Mouse (Mus musculus): ENCODE results near the gene Yae1d1. TPM values are rescaled to one million over a fixed set of nuclear protein-coding genes. Genes with fewer than 3 reads are reported as not detected.
"Not testable (repeated sequence)": the region's sequence is repeated elsewhere in the genome, so short reads cannot be mapped to it uniquely, and the experiment has no call there.

Yae1d1 gene
- total RNA-seq (2021) = 10 to 100 TPM; 13.9 to 16.7 TPM
- long read RNA-seq, experiment 1, full-length matches to known transcripts = 20 of 20 reads
- long read RNA-seq, experiment 1, partial matches to known transcripts = 0 of 20 reads
- long read RNA-seq, experiment 1, other reads (novel, unspliced or antisense) = 0 of 20 reads
- long read RNA-seq, experiment 2, full-length matches to known transcripts = 20 of 20 reads
- long read RNA-seq, experiment 2, partial matches to known transcripts = 0 of 20 reads
- long read RNA-seq, experiment 2, other reads (novel, unspliced or antisense) = 0 of 20 reads

DNA sequence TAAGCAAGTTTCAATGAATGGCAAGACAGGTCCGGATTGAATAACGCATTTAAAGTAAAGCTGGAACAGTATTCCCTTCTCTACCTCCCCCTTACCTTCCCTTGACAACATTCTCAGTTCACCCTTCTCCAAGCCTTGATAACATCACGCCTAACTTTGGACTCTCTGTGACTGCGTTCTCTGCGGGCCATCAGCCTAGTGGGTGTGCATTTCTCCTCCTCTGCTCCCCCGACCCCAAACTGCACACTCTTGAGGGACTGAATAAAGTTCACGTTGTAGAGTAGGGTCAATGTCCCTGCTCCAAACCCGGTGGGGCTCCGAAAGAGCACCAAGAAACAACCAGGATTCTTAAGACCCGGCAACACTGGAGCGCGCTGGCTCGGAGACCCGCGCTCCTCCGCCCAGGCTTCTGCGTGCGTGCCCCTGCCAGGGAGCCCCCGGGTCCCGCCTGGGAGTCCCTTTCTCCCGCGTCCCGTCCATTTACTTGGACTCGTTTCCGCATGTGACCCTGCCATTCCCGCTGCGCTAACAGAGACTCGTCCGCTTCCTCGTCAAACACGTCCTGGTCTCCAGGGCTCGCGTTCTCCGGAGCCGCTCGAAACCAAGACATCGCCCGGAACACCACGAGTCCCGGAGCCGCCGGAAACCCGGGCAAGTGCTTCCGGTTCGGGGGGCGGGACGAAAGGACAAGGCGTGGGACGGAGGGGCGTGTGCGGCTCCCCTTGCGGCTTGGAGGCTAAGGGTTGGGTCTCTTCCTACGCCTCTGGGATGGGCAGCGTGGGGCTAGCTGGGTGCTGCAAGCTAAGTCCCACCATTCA is at the start of gene Yae1d1:
Yae1d1 (minus strand) TSS at position 653 of the 818 bp plus-strand sequence.
- peak; percentile 94 for DNase-seq
- intact Hi-C loops (cut with DNase I; ENCODE audit: low total_unique reads) = loop anchor here (5.0 kb wide), 1 partner anchor 51 kb away; the partner anchor contains the start of gene Rala

DNA sequence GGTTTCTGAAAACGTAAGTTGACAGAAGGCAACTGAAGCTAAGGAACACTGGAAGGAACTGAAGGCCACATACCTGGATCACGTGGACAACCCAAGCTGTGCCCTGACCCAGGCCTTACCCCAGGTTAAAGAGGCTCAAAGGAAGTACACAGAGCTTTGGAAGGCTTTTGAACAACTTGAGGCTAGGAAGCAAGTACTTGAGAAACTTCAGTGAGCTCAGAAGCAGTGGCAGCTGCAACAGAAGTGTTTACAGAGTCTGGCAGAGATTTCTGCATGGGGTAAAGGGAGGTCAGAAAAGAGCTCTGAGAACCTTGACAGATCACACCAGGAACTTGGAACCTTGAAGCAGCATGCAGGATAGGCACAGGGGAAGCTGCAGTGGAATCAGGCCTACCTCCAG is 45.7 kb upstream of the Yae1d1 start:
- DNase-seq = no peak
- intact Hi-C loops (cut with DNase I; ENCODE audit: low total_unique reads) = no loop called here

DNA sequence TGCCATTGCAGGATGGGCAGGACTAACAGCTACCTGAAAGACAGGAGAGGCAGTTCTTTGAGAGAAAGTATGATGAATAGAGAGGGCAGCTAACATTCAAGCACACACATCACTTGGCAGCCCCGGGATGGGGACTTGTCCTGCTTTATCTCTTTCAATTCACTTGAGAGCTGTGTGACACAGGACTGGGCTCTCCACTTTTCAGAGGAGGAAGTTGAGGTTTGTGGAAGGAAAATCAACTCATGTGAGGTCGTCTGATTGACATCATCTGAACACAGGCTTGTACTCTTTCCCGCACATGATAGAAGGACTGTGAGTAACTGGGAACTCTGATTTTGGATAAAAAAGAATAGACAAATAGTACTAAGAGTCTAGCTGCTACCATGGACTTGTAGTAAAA is 23.5 kb upstream of the Yae1d1 start:
- intact Hi-C loops (cut with DNase I; ENCODE audit: low total_unique reads) = no loop called here
- no peak for DNase-seq

DNA sequence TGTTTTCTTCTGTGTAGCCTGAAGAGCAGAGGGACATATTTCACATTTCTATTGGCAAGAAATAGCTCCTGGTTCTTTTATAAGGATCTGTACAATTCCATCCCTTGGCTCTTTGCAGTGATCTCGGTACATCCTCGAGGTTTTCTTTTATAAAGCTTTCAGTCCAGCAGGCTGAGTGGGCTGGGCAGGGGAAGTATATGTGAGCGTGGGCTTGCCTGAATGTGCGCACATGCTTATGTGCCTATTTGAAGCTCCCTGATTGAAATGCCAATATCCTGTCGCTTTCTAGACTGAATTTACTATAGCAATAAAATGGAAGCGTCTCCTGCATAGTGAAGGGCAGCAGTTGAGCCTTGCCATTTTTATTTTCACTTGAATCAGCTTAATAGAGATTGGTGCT is 20.1 kb upstream of the Yae1d1 start:
- intact Hi-C loops (cut with DNase I; ENCODE audit: low total_unique reads) = no loop called here
- no peak for DNase-seq

DNA sequence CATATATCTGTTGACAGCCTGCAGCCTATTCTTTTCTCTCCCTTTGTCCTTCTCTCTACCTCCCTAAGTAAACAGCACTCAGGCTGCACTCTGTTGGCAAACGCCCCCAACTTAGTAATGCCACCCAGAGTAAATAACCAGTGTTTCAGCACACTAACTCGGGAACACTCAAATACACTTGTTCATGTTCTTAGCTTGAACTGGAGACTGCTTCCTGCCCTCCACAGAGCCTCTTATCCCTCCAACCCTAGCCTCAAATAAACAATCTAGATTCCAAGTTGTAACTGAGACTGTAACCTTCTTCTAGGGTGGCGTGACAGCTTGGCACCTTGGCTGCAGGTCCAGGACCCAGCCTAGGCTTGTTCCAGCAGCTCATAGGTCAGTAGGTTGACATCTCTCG is 17.9 kb upstream of the Yae1d1 start:
- no peak for DNase-seq
- intact Hi-C loops (cut with DNase I; ENCODE audit: low total_unique reads) = no loop called here

DNA sequence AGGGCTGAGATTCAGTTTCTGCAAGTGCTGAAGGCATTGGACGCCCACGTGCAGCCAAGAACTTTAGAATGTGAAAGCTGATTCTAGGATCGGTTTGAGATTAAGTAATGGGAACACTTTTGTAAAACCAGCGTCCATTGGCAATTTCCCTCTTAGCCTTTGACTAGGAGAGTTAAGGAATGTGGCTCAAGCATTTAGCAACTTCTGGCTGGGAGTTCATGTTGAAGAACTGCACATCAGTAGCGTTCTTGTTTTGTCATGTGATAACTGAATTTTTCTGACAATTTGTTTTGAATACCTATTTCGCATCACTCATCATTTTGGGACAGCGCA is 332 bp upstream of the Yae1d1 start:
- intact Hi-C loops (cut with DNase I; ENCODE audit: low total_unique reads) = loop anchor here (5.0 kb wide), 1 partner anchor 51 kb away; the partner anchor contains the start of gene Rala
- DNase-seq = no peak

DNA sequence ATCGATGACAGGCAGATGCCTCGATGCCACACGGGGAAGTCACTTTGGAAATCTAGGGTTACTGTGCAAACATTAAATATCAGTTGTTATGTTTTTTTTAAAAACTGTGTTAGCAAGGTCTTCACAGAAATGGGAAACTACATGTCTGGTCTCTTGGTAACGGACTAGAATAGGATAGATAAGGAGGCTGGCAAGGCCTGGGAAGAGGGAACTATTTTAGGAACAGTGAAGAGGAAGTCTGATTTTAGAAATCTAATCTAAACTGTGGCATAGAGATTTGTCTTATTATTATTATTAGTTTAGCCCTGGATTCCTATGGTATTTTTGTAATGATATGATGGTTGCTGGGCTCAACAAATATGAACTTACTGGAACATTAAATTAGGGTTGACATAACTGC is 1.1 kb downstream of the Yae1d1 start:
- intact Hi-C loops (cut with DNase I; ENCODE audit: low total_unique reads) = loop anchor here (5.0 kb wide), 1 partner anchor 50 kb away; the partner anchor contains the start of gene Rala
- DNase-seq = no peak

DNA sequence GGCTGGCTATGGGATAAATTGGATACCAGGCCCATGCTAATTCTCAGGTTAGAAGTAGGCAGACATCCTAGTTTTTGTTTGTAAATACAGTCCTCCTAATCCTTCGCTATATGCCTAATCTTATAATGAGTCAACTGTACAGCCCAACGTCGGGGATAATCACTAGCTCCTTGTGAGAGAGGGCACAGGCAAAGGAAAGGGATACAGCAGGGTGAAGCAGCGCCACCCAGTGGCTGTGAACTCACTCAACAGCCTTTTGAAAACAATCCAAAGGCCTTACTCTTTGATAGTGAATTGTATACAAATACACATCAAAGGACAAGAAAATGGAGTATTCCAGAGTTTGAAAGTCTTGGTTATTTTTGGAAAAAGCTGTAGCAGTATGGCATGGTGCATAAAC is 10.0 kb downstream of the Yae1d1 start:
- DNase-seq = peak; percentile 29
- intact Hi-C loops (cut with DNase I; ENCODE audit: low total_unique reads) = loop anchor here (5.0 kb wide), 1 partner anchor 146 kb away; no protein-coding TSS in a partner anchor

DNA sequence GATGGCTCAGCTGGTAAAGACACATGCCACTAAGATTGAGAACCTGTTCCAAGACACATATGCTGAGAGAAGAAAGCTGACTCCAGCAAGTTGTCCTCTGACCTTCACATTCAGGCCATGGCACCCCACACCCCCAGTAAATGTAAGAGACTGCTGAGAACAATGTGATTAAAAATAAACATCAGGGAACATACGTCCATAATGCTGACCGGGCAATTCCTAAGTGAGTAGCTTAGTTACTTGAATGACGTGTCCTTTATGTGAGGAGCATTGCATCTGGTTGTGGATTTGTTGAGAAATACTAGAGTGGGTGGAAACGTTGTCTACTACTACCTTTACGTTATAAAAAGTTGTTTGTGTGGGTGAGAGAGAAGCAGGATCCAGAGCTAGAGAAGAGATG is 10.5 kb downstream of the Yae1d1 start:
- intact Hi-C loops (cut with DNase I; ENCODE audit: low total_unique reads) = loop anchor here (5.0 kb wide), 1 partner anchor 145 kb away; no protein-coding TSS in a partner anchor
- no peak for DNase-seq

DNA sequence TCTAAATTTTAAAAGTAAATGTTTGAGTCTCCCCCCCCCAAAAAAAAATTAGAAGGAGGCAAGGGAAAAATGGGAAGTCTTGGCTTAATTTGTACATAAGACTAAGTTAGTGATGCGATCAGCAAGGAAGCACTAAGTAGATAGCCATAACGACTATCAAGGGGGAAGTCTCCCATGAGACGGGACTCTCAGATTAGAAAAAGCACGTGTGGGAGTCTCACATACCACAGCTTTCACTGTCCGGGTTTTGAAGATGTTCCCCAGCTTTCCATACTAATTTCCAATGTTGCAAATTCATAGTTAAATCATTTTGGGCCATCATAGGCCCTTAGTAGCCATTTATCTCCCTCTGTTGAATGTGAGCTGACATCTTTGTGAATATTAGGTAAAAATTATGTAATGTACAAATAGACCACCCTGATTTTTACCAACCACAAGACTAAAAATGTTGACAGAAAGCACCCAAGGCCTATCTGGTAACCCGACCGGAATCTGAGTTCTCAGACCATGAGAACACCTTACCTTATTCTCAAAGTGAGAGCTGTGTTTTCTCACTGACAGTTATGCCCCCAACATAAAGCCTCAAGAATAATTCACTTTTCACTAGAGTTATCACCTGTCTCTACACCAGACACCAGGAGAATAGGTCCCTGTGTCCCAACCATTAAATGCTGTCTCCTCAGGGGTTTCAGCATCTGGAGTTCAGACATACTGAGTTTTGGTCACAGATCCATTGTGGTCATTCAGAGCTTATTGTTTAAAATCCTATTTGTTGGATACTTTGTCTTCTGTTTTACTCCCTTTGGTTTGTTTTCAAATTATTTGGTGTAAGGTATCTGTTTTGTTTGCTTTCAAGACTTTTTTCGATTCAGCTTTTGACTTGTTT is 16.1 kb downstream of the Yae1d1 start:
- no peak for DNase-seq
- intact Hi-C loops (cut with DNase I; ENCODE audit: low total_unique reads) = no loop called here

DNA sequence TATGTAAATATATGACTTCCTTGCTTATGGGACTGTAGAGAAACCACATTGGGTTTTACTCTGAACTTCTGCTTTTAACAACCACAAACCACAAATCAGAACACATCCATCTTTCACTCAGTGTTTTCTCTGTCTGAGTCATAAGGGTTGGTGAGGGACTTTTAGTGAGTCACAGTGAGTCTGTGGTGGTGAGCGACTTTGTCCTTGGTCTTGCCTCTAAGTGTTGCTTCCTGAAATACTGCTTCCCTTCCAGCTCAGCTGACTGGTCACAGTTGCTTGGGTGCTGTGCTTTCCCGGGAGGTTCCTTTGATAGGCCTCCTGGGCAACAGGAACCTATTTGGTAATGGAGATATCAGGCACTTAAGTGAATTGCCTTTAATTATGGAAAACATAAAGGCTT is 17.3 kb downstream of the Yae1d1 start:
- intact Hi-C loops (cut with DNase I; ENCODE audit: low total_unique reads) = no loop called here
- no peak for DNase-seq

DNA sequence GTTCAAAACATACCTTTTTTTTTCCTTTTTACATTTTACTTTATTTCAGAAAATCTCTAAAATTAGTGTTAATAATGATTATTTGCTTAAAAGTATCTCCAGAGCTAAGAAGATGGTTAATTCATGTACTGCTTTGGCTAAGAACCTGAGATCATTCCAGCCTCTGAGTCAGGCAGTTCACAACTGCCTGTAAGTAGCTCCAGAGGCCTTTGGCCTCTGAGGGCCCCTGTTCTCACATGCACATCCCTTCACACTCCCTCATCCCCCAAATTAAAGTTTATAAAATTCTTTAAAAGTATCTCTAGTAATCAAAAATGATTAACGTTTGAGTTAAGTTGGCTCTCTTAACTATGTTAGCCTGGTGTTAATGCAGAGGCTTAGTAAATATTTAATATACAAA is 17.7 kb downstream of the Yae1d1 start:
- intact Hi-C loops (cut with DNase I; ENCODE audit: low total_unique reads) = no loop called here
- no peak for DNase-seq

DNA sequence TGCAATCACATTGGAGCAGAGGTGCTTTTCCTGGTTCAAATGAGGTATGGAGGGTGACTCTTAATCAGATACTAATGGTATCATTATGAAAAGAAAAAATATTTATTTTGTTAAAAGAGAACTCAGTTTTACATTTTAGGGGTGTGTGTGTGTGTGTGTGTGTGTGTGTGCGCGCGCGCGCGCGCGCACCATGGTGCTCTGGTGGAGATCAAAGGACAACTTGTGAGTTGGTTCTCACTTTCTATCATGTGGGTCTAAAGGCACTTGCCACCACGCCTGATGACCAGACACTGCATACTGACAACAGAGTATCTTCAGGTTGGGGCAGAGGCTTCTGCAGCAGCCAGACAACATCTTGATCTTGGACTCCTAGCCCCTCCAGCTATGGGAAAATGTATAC is 18.4 kb downstream of the Yae1d1 start:
- intact Hi-C loops (cut with DNase I; ENCODE audit: low total_unique reads) = no loop called here
- no peak for DNase-seq

DNA sequence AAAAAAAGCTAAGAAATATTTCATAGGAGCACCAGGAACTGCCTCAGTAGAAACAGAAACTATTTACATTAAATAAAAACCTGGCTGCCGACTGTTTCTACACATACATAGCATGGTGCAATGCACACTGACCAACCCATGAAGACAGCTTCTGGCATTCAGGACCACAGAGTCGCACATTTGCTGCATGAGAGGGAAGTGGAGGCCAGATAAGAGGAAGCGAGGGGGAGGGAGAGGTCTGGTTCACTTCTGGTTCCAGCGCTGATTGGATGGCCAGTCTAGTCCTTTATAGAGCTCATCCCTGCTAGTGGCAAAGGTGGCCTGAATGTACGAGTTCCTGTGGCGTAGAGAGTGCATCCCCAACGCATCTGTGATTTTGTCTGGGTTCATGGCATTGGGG is 32.5 kb downstream of the Yae1d1 start:
- DNase-seq = no peak
- intact Hi-C loops (cut with DNase I; ENCODE audit: low total_unique reads) = no loop called here

DNA sequence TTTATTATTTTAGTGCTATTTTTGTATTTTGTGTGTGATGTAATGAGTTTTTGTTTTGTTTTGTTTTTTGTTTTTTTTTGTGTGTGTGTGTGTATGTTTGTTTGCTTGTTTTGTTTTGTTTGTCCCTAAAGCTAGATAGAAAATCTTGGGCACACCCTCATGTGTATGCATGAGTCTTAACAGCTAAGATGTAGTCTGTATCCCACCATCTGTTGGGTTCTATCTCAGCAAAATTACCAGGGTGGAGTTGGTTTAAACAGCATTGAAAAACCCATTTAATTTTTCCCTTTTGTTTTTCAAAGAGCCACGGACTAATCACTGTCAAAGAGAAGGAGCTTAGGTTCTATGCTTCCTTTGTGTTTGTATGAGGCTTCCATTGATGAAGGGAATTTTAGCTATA is 38.9 kb downstream of the Yae1d1 start:
- DNase-seq = no peak
- intact Hi-C loops (cut with DNase I; ENCODE audit: low total_unique reads) = no loop called here

DNA sequence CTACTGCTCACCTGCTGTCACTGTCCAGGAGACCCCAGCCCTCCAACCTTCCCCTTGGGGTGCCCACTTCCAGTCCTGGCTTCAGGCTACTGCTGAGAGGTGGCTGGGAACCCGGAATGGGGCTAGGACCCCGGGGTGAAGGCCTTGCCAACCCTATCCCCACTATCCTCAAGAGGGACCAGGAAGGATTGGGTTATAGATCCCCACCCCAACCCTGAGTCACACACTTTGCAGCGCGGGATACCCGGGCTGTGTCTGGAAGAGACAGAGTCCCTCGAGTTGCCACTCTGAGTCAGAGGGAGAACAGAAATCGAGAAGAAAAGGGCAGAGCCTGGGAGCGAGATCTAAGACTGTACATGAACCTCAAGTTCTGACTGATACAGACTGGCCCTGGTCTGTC is 42.6 kb downstream of the Yae1d1 start:
- intact Hi-C loops (cut with DNase I; ENCODE audit: low total_unique reads); DNase-seq: not testable (repeated sequence)

DNA sequence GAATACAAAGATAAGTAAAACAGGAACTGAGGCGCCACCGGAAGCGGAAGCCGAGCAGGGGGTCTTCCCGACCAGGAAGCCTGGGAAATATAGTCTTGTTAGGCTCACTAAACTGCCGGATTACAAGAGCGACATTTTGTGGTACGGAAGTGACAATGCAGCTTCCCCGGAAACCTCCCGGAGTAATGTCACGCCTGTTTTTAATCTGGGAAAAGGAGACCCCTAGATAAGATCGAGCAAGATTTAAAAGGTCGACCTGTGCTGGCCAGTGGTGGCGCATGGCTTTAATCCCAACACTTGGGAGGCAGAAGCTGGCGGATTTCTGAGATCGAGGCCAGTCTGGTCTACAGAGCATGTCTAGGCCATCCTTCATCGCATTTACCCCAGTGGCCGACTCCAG is 43.6 kb downstream of the Yae1d1 start:
- intact Hi-C loops (cut with DNase I; ENCODE audit: low total_unique reads) = no loop called here
- DNase-seq = no peak

DNA sequence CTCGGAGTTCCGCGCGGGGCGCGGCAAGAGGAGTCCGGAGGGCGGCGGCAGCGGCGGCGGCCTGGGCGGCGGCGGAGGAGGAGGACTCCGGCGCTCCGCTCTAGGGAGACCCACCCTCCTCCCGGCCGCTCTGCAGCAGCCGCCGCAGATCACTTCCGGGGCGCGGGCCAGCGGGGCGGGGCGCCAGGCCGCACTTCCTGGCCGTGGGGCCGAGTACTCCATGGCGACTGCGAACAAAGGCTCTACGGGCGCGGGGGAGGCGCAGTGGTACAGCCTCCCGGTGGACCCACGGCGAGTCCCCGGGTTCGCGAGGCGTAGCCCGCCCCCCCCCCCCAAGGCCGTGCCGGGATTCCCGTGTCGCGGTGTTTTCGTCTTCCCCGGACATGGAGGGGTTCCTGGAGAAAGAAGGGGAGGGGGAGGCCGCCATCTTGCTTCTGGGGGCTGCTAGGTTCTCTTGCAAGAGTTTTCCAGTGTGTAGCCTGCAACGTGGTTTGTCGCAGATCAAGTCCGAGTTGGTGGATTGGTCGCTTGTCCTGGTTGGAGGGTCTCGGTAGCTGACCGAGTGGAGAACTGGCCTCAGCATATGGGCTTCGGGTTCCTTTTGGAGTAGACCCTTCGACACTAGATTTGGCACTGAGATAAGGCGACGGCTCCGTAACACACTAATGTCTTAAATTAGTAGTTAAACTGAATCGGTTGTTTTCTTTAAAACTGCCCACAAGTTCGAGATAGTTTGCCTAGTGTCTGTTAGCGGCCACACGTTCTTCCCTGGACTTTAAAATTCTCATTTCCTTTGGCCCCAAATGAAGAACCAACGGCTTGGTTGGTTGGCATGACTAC is 48.9 kb downstream of the Yae1d1 start, which contains the start of gene Rala:
Rala (minus strand) TSS at position 162 of the 840 bp plus-strand sequence.
- intact Hi-C loops (cut with DNase I; ENCODE audit: low total_unique reads) = loop anchor here (5.0 kb wide), 1 partner anchor 48 kb away; the partner anchor contains the start of gene Yae1d1
- DNase-seq = peak; percentile 96
